Mouse (Mus musculus): ENCODE measurements around the gene Rnaset2a. TPM values are rescaled to one million over a fixed set of nuclear protein-coding genes. Genes with fewer than 3 reads are reported as not detected.
"Not testable (repeated sequence)": the region's sequence is repeated elsewhere in the genome, so short reads cannot be mapped to it uniquely, and the experiment has no call there.

Gene Rnaset2a
- polyA plus RNA-seq, 1 experiment from 2014 or later, result 21.6 TPM

GRCm38 (mm10) chr17:8069847-8070246, 78.0 kb downstream of the Rnaset2a start:
- not testable (repeated sequence) for ATAC-seq (ENCODE audit: low FRiP score); H3K4me2 ChIP-seq (replicated peaks); H3K4me3 ChIP-seq; H3K27me3 ChIP-seq; H3K9me3 ChIP-seq (replicated peaks); H3K27ac ChIP-seq; H3K4me1 ChIP-seq; H3K9ac ChIP-seq; H3K36me3 ChIP-seq
- 76% methylated on average over 2 of the region's 2 CpGs for WGBS

Other genes starting within 250 kb of the Rnaset2a start
- gene Tagap, start 222.1 kb downstream of the Rnaset2a start, polyA plus RNA-seq (2016; fragmentation: Nextera tagmentation; extraction: Ambion mirVana), result 0.26 and 0.63 TPM in 2 replicates
- gene Rsph3a, start 202.5 kb downstream of the Rnaset2a start, polyA plus RNA-seq (2016; fragmentation: Nextera tagmentation; extraction: Ambion mirVana), result 63.8 and 77.0 TPM in 2 replicates
- gene Gm49673, start 309 bp downstream of the Rnaset2a start, polyA plus RNA-seq (2016; fragmentation: Nextera tagmentation; extraction: Ambion mirVana), result 0.18 TPM in 1 of 2 replicates, not detected in the other
- 34.6 TPM in 2 replicates for gene Fgfr1op, start 17.4 kb upstream of the Rnaset2a start, polyA plus RNA-seq (2016; fragmentation: Nextera tagmentation; extraction: Ambion mirVana)
- not detected in 2 replicates for gene Ccr6, start 87.9 kb upstream of the Rnaset2a start, polyA plus RNA-seq (2016; fragmentation: Nextera tagmentation; extraction: Ambion mirVana)
- gene Mpc1, start 134.8 kb upstream of the Rnaset2a start, polyA plus RNA-seq (2016; fragmentation: Nextera tagmentation; extraction: Ambion mirVana), result 134 and 138 TPM in 2 replicates
- gene Sft2d1, start 163.0 kb upstream of the Rnaset2a start, polyA plus RNA-seq (2016; fragmentation: Nextera tagmentation; extraction: Ambion mirVana), result 109 and 112 TPM in 2 replicates
- gene Prr18, start 189.4 kb upstream of the Rnaset2a start, polyA plus RNA-seq (2016; fragmentation: Nextera tagmentation; extraction: Ambion mirVana), result 4.3 and 4.5 TPM in 2 replicates
- gene T2, start 207.9 kb upstream of the Rnaset2a start, polyA plus RNA-seq (2016; fragmentation: Nextera tagmentation; extraction: Ambion mirVana), result 0.77 and 0.96 TPM in 2 replicates

All from hindbrain, embryonic 12.5 days (tissue).